Mouse (Mus musculus) hindbrain, embryonic 12.5 days (tissue): ENCODE measurements around the gene Pde9a. TPM values are rescaled to one million over a fixed set of nuclear protein-coding genes. Genes with fewer than 3 reads are reported as not detected.

Experiments
- ATAC-seq: fragments of 200-750 bp; cut with Nextera tagmentation; 2 replicates; pipeline ENCODE4 v1.8.0; 2017; ENCODE audit warnings: moderate TSS enrichment; ENCODE audit not compliant: low FRiP score
- H3K27ac ChIP-seq: fragments of 300-500 bp; sonication (generic); 2 replicates; pipeline ENCODE4 v1.5.1; 2016; ENCODE audit warnings: mild to moderate bottlenecking
- H3K27me3 ChIP-seq: fragments of 300-500 bp; sonication (generic); 2 replicates; pipeline ENCODE4 v1.6.1; 2016; ENCODE audit warnings: mild to moderate bottlenecking
- H3K36me3 ChIP-seq: fragments of 300-500 bp; sonication (generic); 2 replicates; pipeline ENCODE4 v1.6.1; 2016; ENCODE audit warnings: mild to moderate bottlenecking
- H3K4me1 ChIP-seq: fragments of 300-500 bp; sonication (generic); 2 replicates; pipeline ENCODE4 v1.6.1; 2016
- H3K4me2 ChIP-seq: fragments of 300-500 bp; sonication (generic); replicated peaks from 2 replicates; pipeline ENCODE4 v1.6.1; 2016; ENCODE audit warnings: mild to moderate bottlenecking
- H3K4me3 ChIP-seq: fragments of 300-500 bp; sonication (generic); 2 replicates; pipeline ENCODE4 v1.5.1; 2016; ENCODE audit warnings: mild to moderate bottlenecking
- H3K9ac ChIP-seq: fragments of 300-500 bp; sonication (generic); 2 replicates; pipeline ENCODE4 v1.6.1; 2016; ENCODE audit warnings: mild to moderate bottlenecking, moderate library complexity
- H3K9me3 ChIP-seq: fragments of 300-500 bp; sonication (generic); replicated peaks from 2 replicates; pipeline ENCODE4 v1.6.1; 2016; ENCODE audit warnings: mild to moderate bottlenecking
- WGBS: fragments of 180-500 bp; shearing (Covaris S2); methylation state at CpG from one replicate; pipeline ENCODE4 v1.1.7; 2016; 5-methylcytosine and 5-hydroxymethylcytosine counted together
- polyA plus RNA-seq: library from polyadenylated mRNA; unstranded; fragments of >200 nt; fragmentation: Nextera tagmentation; extraction: Ambion mirVana; gene quantifications from 2 replicates; pipeline ENCODE4 v1.2.1, GENCODE M21; 2016

Pde9a gene
- polyA plus RNA-seq, 1 experiment from 2014 or later: 30.4 TPM

- H3K4me2 ChIP-seq: no peak overlapping the region
- H3K9me3 ChIP-seq: no peaks in the 10 kb centered on the region
- peaks cover 12% of the 10 kb centered on the region for H3K4me1 ChIP-seq
- ATAC-seq: no peak
- no peak overlapping the region for H3K4me3 ChIP-seq
- peaks cover 31% of the 10 kb centered on the region for H3K36me3 ChIP-seq
- no peaks in the 10 kb centered on the region for H3K27me3 ChIP-seq
- no peak overlapping the region for H3K9ac ChIP-seq
- no peak overlapping the region for H3K27ac ChIP-seq
- 88% methylated on average over 16 of the region's 16 CpGs for WGBS
Measured at GRCm38 (mm10) chr17:31420658-31421057, 34.6 kb downstream of the Pde9a start.

DNA sequence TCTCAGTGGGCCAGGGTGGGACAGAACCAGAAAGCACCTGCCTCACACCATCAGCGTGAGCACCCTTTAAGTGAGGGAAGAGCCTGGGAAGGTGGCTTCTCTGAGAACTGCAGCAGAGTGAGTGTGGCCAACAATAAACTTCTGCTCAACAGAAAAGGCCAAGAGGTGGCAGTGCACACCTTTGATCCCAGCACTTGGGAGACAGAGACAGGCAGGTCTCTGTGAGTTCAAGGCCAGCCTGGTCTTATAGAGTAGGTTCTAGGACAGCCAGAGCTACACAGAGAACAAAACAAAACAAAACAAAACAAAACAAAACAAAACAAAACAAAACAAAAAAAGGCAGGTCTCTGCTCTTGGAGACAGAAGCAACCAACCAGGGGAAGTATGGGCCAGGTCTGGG is 36.4 kb downstream of the Pde9a start:
- H3K4me1 ChIP-seq: peaks cover 16% of the 10 kb centered on the region
- no peak for ATAC-seq
- H3K27me3 ChIP-seq: no peaks in the 10 kb centered on the region
- no peak overlapping the region for H3K4me2 ChIP-seq
- H3K9me3 ChIP-seq: no peaks in the 10 kb centered on the region
- no peak overlapping the region for H3K27ac ChIP-seq
- no peak overlapping the region for H3K9ac ChIP-seq
- 91% methylated on average over 1 of the region's 1 CpGs for WGBS
- no peak overlapping the region for H3K4me3 ChIP-seq
- peaks cover 14% of the 10 kb centered on the region for H3K36me3 ChIP-seq

GRCm38 (mm10) chr17:31423020-31423419 is 37.0 kb downstream of the Pde9a start:
- H3K4me2 ChIP-seq: no peak overlapping the region
- H3K27ac ChIP-seq: no peak overlapping the region
- H3K4me1 ChIP-seq: peaks cover 20% of the 10 kb centered on the region
- H3K9me3 ChIP-seq: no peaks in the 10 kb centered on the region
- peaks cover 8% of the 10 kb centered on the region for H3K36me3 ChIP-seq
- 47% methylated on average over 2 of the region's 2 CpGs for WGBS
- no peaks in the 10 kb centered on the region for H3K27me3 ChIP-seq
- H3K9ac ChIP-seq: no peak overlapping the region
- no peak overlapping the region for H3K4me3 ChIP-seq
- no peak for ATAC-seq

DNA sequence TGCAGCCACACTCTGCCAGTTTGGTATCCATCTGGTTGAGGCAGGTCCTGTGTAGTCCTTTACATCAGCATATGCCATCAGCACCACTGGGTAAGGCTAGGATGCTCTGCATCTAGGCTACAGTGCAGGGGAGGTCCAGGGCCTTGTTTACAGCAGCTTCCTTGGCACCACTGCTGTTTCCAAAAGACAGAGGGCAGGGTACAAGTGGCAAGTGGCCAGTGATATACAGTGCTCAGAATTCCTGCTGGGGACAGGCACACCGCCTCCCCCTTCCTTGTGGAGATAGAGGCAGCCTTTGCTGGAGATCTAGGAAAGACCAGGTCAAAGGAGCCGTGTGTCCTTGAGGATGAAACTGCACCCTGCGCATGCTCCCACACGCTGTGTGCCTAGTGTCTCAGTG is 38.3 kb downstream of the Pde9a start:
- Histone ChIP-seq H3K9me3 (peaks cover 2% of the 10 kb centered on the region), H3K9ac (no peak overlapping the region), H3K27me3 (no peaks in the 10 kb centered on the region), H3K27ac (no peak overlapping the region), H3K4me2 (no peak overlapping the region), H3K4me3 (no peak overlapping the region), H3K36me3 (peaks cover 8% of the 10 kb centered on the region), H3K4me1 (peaks cover 20% of the 10 kb centered on the region)
- no peak for ATAC-seq
- WGBS: 89% methylated on average over 4 of the region's 4 CpGs

GRCm38 (mm10) chr17:31424798-31425197 is 38.8 kb downstream of the Pde9a start:
- Histone ChIP-seq H3K27me3 (no peaks in the 10 kb centered on the region), H3K27ac (no peak overlapping the region), H3K4me2 (no peak overlapping the region), H3K4me1 (peaks cover 20% of the 10 kb centered on the region), H3K9me3 (peaks cover 6% of the 10 kb centered on the region), H3K36me3 (peaks cover 13% of the 10 kb centered on the region), H3K9ac (no peak overlapping the region), H3K4me3 (no peak overlapping the region)
- 45% methylated on average over 8 of the region's 8 CpGs for WGBS
- no peak for ATAC-seq

- H3K9me3 ChIP-seq: peaks cover 7% of the 10 kb centered on the region
- H3K27me3 ChIP-seq: no peaks in the 10 kb centered on the region
- no peak overlapping the region for H3K4me3 ChIP-seq
- no peak for ATAC-seq
- peaks cover 21% of the 10 kb centered on the region for H3K36me3 ChIP-seq
- H3K27ac ChIP-seq: no peak overlapping the region
- peaks cover 15% of the 10 kb centered on the region for H3K4me1 ChIP-seq
- H3K9ac ChIP-seq: no peak overlapping the region
- WGBS: 75% methylated on average over 13 of the region's 13 CpGs
- no peak overlapping the region for H3K4me2 ChIP-seq
Measured at GRCm38 (mm10) chr17:31425827-31426698, 40.1 kb downstream of the Pde9a start.

- Histone ChIP-seq H3K27me3 (peaks cover 10% of the 10 kb centered on the region), H3K4me1 (peaks cover 34% of the 10 kb centered on the region), H3K36me3 (peaks cover 14% of the 10 kb centered on the region), H3K27ac (no peak overlapping the region), H3K9ac (no peak overlapping the region), H3K4me2 (no peak overlapping the region), H3K4me3 (no peak overlapping the region), H3K9me3 (peaks cover 7% of the 10 kb centered on the region)
- ATAC-seq: no peak
- 86% methylated on average over 2 of the region's 2 CpGs for WGBS
Measured at GRCm38 (mm10) chr17:31429402-31429801, 43.4 kb downstream of the Pde9a start.

- 51% methylated on average over 5 of the region's 5 CpGs for WGBS
- no peak for ATAC-seq
- no peak overlapping the region for H3K4me2 ChIP-seq
Measured at GRCm38 (mm10) chr17:31432878-31433281, 46.9 kb downstream of the Pde9a start.

GRCm38 (mm10) chr17:31433401-31433928 is 47.5 kb downstream of the Pde9a start:
- no peak overlapping the region for H3K27ac ChIP-seq
- no peak overlapping the region for H3K9ac ChIP-seq
- no peak overlapping the region for H3K4me3 ChIP-seq
- H3K4me1 ChIP-seq: peaks cover 34% of the 10 kb centered on the region
- H3K9me3 ChIP-seq: peaks cover 7% of the 10 kb centered on the region
- ATAC-seq: no peak
- 40% methylated on average over 13 of the region's 13 CpGs for WGBS
- H3K36me3 ChIP-seq: peaks cover 14% of the 10 kb centered on the region
- H3K4me2 ChIP-seq: no peak overlapping the region
- peaks cover 10% of the 10 kb centered on the region for H3K27me3 ChIP-seq

More at GRCm38 (mm10) chr17:31432878-31433281, 46.9 kb downstream of the Pde9a start:
- Histone ChIP-seq H3K27me3 (peaks cover 10% of the 10 kb centered on the region), H3K9me3 (peaks cover 7% of the 10 kb centered on the region), H3K4me3 (no peak overlapping the region), H3K27ac (no peak overlapping the region), H3K9ac (no peak overlapping the region), H3K36me3 (peaks cover 14% of the 10 kb centered on the region), H3K4me1 (peaks cover 34% of the 10 kb centered on the region)

GRCm38 (mm10) chr17:31433978-31434797 is 48.2 kb downstream of the Pde9a start:
- Histone ChIP-seq H3K4me2 (peak overlapping the region; percentile 17), H3K4me3 (no peak overlapping the region), H3K9me3 (peaks cover 7% of the 10 kb centered on the region; the same call in 1 of the 2 replicates), H3K36me3 (peaks cover 14% of the 10 kb centered on the region), H3K9ac (0 out of 2 replicates have a peak overlapping the region, but pooled peaks have one; percentile 20), H3K27ac (peak overlapping the region; percentile 24), H3K4me1 (peaks cover 34% of the 10 kb centered on the region), H3K27me3 (peaks cover 10% of the 10 kb centered on the region)
- ATAC-seq: no peak
- 14% methylated on average over 16 of the region's 16 CpGs for WGBS

GRCm38 (mm10) chr17:31434825-31435325 is 48.9 kb downstream of the Pde9a start:
- ATAC-seq: no peak
- peaks cover 7% of the 10 kb centered on the region for H3K36me3 ChIP-seq
- no peaks in the 10 kb centered on the region; the same call in 1 of the 2 replicates for H3K9me3 ChIP-seq
- peaks cover 10% of the 10 kb centered on the region for H3K27me3 ChIP-seq
- H3K9ac ChIP-seq: 0 out of 2 replicates have a peak overlapping the region, but pooled peaks have one; percentile 20
- H3K4me2 ChIP-seq: peak overlapping the region; percentile 17
- peak overlapping the region; percentile 24 for H3K27ac ChIP-seq
- WGBS: 5% methylated on average over 8 of the region's 8 CpGs
- H3K4me1 ChIP-seq: peaks cover 34% of the 10 kb centered on the region
- H3K4me3 ChIP-seq: no peak overlapping the region
